Mouse (Mus musculus) liver (tissue): ENCODE results near the gene A630076J17Rik.

ENCODE experiments used
- DNase-seq: peaks from one replicate; pipeline ENCODE4 v3.0.0-alpha.2; 2020; ENCODE audit warnings: mixed read lengths

Gene A630076J17Rik

DNA sequence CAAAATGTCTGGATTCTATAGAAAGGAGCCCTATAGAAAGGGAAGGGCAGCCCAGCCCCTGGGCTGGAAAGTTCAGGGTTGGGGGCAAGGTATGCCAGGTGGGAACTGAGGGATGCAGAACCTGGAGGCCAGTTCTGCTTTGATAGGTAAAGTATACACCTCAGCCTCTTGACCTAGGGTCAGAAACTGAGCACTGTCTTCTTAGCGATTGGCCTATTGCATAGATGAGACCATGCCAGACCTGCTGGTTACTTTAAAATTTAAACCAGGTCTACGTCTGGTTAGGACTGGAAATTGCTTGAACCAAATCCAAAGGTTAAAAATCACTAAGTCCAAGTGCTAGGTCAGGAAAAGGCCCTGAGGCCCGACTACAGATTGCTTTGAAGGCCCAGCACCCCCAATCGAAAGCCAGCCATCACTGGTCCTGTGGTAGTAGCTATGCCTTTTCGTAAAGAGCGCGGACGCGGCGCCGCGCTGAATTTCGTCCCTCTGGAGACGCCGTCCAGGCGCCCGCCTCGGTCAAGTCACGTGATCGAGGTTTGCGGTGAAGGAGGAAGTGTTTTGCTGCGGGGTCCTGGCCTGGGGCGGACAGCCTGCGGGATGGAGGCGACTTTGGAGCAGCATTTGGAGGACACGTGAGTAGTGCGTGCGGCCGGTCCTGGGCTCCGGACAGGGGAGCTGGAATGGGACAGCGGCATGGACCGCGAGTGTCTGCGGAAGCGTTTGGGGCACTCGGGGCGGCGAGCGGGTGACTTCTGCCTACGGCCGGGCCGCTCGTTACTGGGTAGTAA, 48.3 kb downstream of the A630076J17Rik start, which contains the start of gene Lamtor5:
TSS of gene Lamtor5 (plus strand) at position 380 of the 791 bp plus-strand sequence.
- DNase-seq = peak; percentile 86
